Mouse (Mus musculus) megakaryocyte, adult 5-6 weeks (primary cell): ENCODE measurements around the gene Mettl17. TPM values are rescaled to one million over a fixed set of nuclear protein-coding genes. Genes with fewer than 3 reads are reported as not detected.
"Not testable (repeated sequence)": the region's sequence is repeated elsewhere in the genome, so short reads cannot be mapped to it uniquely, and the experiment has no call there.

Source experiments
- ATAC-seq: 2 replicates; pipeline ENCODE4 v1.8.0; 2016; ENCODE audit warnings: mild to moderate bottlenecking, inconsistent platforms; ENCODE audit not compliant: poor library complexity, severe bottlenecking
- total RNA-seq, 2 experiments: library from RNA; stranded (forward) in 1 of 2; stranded (reverse) in 1 of 2; fragments of 153-499, 151-499 nt in 1 of 2; fragments of 221-1000, 200-1000 nt in 1 of 2; gene quantifications; 2 replicates each; pipeline versions ENCODE4 v1.2.3 to v1.2.4; 2015 to 2017

Gene Mettl17
- total RNA-seq, 2 experiments from 2014 or later = 6.2 to 6.3 TPM

- not testable (repeated sequence) for ATAC-seq
Observed at GRCm38 (mm10) chr14:51926930-51927329, 42.3 kb downstream of the Mettl17 start.

- no peak for ATAC-seq
Observed at GRCm38 (mm10) chr14:51929309-51929943, 44.8 kb downstream of the Mettl17 start.

- ATAC-seq = no peak
Observed at GRCm38 (mm10) chr14:51929968-51930367, 45.3 kb downstream of the Mettl17 start.

GRCm38 (mm10) chr14:51930824-51931223, 46.2 kb downstream of the Mettl17 start:
- peak; percentile 40; the same call in 1 of the 2 replicates for ATAC-seq

- no peak for ATAC-seq
Observed at GRCm38 (mm10) chr14:51932092-51933020, 47.7 kb downstream of the Mettl17 start.

- ATAC-seq = no peak
Observed at GRCm38 (mm10) chr14:51939005-51939404, 54.4 kb downstream of the Mettl17 start.

GRCm38 (mm10) chr14:51940944-51941560, 56.4 kb downstream of the Mettl17 start:
- ATAC-seq = peak; percentile 92

- no peak for ATAC-seq
Observed at GRCm38 (mm10) chr14:51941577-51941976, 56.9 kb downstream of the Mettl17 start.

GRCm38 (mm10) chr14:51942236-51942635, 57.6 kb downstream of the Mettl17 start:
- ATAC-seq = peak; percentile 75

Other genes with a start within 250 kb of the Mettl17 start
- not detected in 2 replicates for gene Gm4181, start 249.2 kb upstream of the Mettl17 start, total RNA-seq (2015)
- not detected in 2 replicates for gene Gm4181, start 249.2 kb upstream of the Mettl17 start, total RNA-seq (2017)
- gene Gm17079, start 189.4 kb upstream of the Mettl17 start, total RNA-seq (2015) = not detected in 2 replicates
- gene Gm17079, start 189.4 kb upstream of the Mettl17 start, total RNA-seq (2017) = not detected in 2 replicates
- gene Gm5800, start 167.7 kb upstream of the Mettl17 start, total RNA-seq (2015) = not detected in 2 replicates
- gene Gm5800, start 167.7 kb upstream of the Mettl17 start, total RNA-seq (2017) = not detected in 2 replicates
- gene Ang4, start 111.3 kb upstream of the Mettl17 start, total RNA-seq (2015) = not detected in 2 replicates
- gene Ang4, start 111.3 kb upstream of the Mettl17 start, total RNA-seq (2017) = not detected in 2 replicates
- not detected in 2 replicates for gene AY358078, start 84.8 kb upstream of the Mettl17 start, total RNA-seq (2015)
- not detected in 2 replicates for gene AY358078, start 84.8 kb upstream of the Mettl17 start, total RNA-seq (2017)
- gene Ear6, start 31.1 kb upstream of the Mettl17 start, total RNA-seq (2015) = 69.3 and 75.6 TPM in 2 replicates
- 89.1 and 124 TPM in 2 replicates for gene Ear6, start 31.1 kb upstream of the Mettl17 start, total RNA-seq (2017)
- gene Slc39a2, start 8.0 kb downstream of the Mettl17 start, total RNA-seq (2015) = 0.07 TPM in 1 of 2 replicates, not detected in the other
- 0.18 and 0.20 TPM in 2 replicates for gene Slc39a2, start 8.0 kb downstream of the Mettl17 start, total RNA-seq (2017)
- gene Ndrg2, start 29.3 kb downstream of the Mettl17 start, total RNA-seq (2015) = 0.36 and 1.5 TPM in 2 replicates
- gene Ndrg2, start 29.3 kb downstream of the Mettl17 start, total RNA-seq (2017) = not detected in 2 replicates
- gene Tppp2, start 33.6 kb downstream of the Mettl17 start, total RNA-seq (2015) = not detected in 2 replicates
- not detected in 2 replicates for gene Tppp2, start 33.6 kb downstream of the Mettl17 start, total RNA-seq (2017)
- gene Rnase13, start 37.9 kb downstream of the Mettl17 start, total RNA-seq (2015) = not detected in 2 replicates
- gene Rnase13, start 37.9 kb downstream of the Mettl17 start, total RNA-seq (2017) = not detected in 2 replicates
- 1.7 and 2.6 TPM in 2 replicates for gene Arhgef40, start 99.9 kb downstream of the Mettl17 start, total RNA-seq (2015)
- gene Arhgef40, start 99.9 kb downstream of the Mettl17 start, total RNA-seq (2017) = 2.2 and 5.1 TPM in 2 replicates
- gene Tmem253, start 130.8 kb downstream of the Mettl17 start, total RNA-seq (2015) = not detected in 2 replicates
- not detected in 2 replicates for gene Tmem253, start 130.8 kb downstream of the Mettl17 start, total RNA-seq (2017)
- 3.7 and 4.4 TPM in 2 replicates for gene Zfp219, start 135.9 kb downstream of the Mettl17 start, total RNA-seq (2015)
- gene Zfp219, start 135.9 kb downstream of the Mettl17 start, total RNA-seq (2017) = 4.7 and 5.1 TPM in 2 replicates
- gene Olfr221, start 157.6 kb downstream of the Mettl17 start, total RNA-seq (2015) = not detected in 2 replicates
- gene Olfr221, start 157.6 kb downstream of the Mettl17 start, total RNA-seq (2017) = not detected in 2 replicates
- gene Hnrnpc, start 219.2 kb downstream of the Mettl17 start, total RNA-seq (2015) = 221 and 239 TPM in 2 replicates
- 322 and 343 TPM in 2 replicates for gene Hnrnpc, start 219.2 kb downstream of the Mettl17 start, total RNA-seq (2017)
- gene Rpgrip1, start 225.9 kb downstream of the Mettl17 start, total RNA-seq (2015) = 2.9 and 3.6 TPM in 2 replicates
- 2.7 TPM in 2 replicates for gene Rpgrip1, start 225.9 kb downstream of the Mettl17 start, total RNA-seq (2017)